Mouse (Mus musculus) heart, embryonic 14.5 days (tissue): ENCODE data around the gene Camk2g. TPM values are rescaled to one million over a fixed set of nuclear protein-coding genes. Genes with fewer than 3 reads are reported as not detected.

Source experiments
- ATAC-seq: fragments of 200-750 bp; cut with Nextera tagmentation; 2 replicates; pipeline ENCODE4 v1.8.0; 2017; ENCODE audit warnings: low read depth, moderate TSS enrichment; ENCODE audit not compliant: insufficient number of reproducible peaks, insufficient read depth, low FRiP score
- H3K27ac ChIP-seq, 2 experiments: fragments of 200-500 bp in 1 of 2; fragments of 300-500 bp in 1 of 2; sonication (generic) in 1 of 2; replicated peaks in 1 of 2; 2 replicates each; pipeline ENCODE4 v1.5.1; 2012 to 2014; ENCODE audit warnings: low read depth in 2 of 2, low read length in 2 of 2, control low read depth in 1 of 2, mild to moderate bottlenecking in 1 of 2, mixed read lengths in 1 of 2; ENCODE audit not compliant: control insufficient read depth in 1 of 2, insufficient read depth in 1 of 2
- H3K27me3 ChIP-seq: fragments of 300-500 bp; sonication (generic); 2 replicates; pipeline ENCODE4 v1.6.1; 2014; ENCODE audit warnings: mild to moderate bottlenecking, low read length, control low read depth; ENCODE audit not compliant: control insufficient read depth, insufficient read depth
- H3K36me3 ChIP-seq: fragments of 300-500 bp; sonication (generic); 2 replicates; pipeline ENCODE4 v1.6.1; 2014; ENCODE audit warnings: mild to moderate bottlenecking, control low read depth, low read length, mixed read lengths; ENCODE audit not compliant: control insufficient read depth, insufficient read depth
- H3K4me1 ChIP-seq, 2 experiments: fragments of 200-500 bp in 1 of 2; fragments of 300-500 bp in 1 of 2; sonication (generic) in 1 of 2; 2 replicates each; pipeline ENCODE4 v1.6.1; 2012 to 2014; ENCODE audit warnings: low read length in 2 of 2, control low read depth in 1 of 2, mixed read lengths in 1 of 2; ENCODE audit not compliant: control insufficient read depth in 2 of 2, insufficient read depth in 2 of 2
- H3K4me2 ChIP-seq: fragments of 300-500 bp; sonication (generic); 2 replicates; pipeline ENCODE4 v1.6.1; 2014; ENCODE audit warnings: mild to moderate bottlenecking, low read length
- H3K4me3 ChIP-seq, 2 experiments: fragments of 200-500 bp in 1 of 2; fragments of 300-500 bp in 1 of 2; sonication (generic) in 1 of 2; 2 replicates each; pipeline ENCODE4 v1.5.1; 2012 to 2014; ENCODE audit warnings: low read length in 2 of 2, mild to moderate bottlenecking in 2 of 2, control low read depth in 1 of 2, low read depth in 1 of 2, moderate library complexity in 1 of 2; ENCODE audit not compliant: control insufficient read depth in 1 of 2, insufficient read depth in 1 of 2
- H3K9ac ChIP-seq: fragments of 300-500 bp; sonication (generic); 2 replicates; pipeline ENCODE4 v1.6.1; 2014; ENCODE audit warnings: mild to moderate bottlenecking, low read length
- H3K9me3 ChIP-seq: fragments of 300-500 bp; sonication (generic); 2 replicates; pipeline ENCODE4 v1.6.1; 2016; ENCODE audit warnings: low read length, control low read depth; ENCODE audit not compliant: control insufficient read depth
- WGBS: fragments of 180-500 bp; shearing (Covaris S2); extraction: QIAGEN DNeasy Blood & Tissue Kit; methylation state at CpG from one replicate; pipeline ENCODE4 v1.1.7; 2014; 5-methylcytosine and 5-hydroxymethylcytosine counted together
- polyA plus RNA-seq: library from polyadenylated mRNA; unstranded; fragments of >200 nt; fragmentation: Nextera tagmentation; extraction: Ambion mirVana; gene quantifications from 2 replicates; pipeline ENCODE4 v1.2.1, GENCODE M21; 2014

Gene Camk2g
- polyA plus RNA-seq, 1 experiment from 2014 or later, result 64.0 TPM

GRCm38 (mm10) chr14:20806116-20806840, 12.4 kb upstream of the Camk2g start:
- WGBS, result 85% methylated on average over 14 of the region's 14 CpGs
- Histone ChIP-seq H3K27ac (no peak overlapping the region; a peak in 1 of 4 replicates), H3K36me3 (no peaks in the 10 kb centered on the region), H3K9me3 (no peaks in the 10 kb centered on the region), H3K4me2 (no peak overlapping the region), H3K4me1 (peaks cover 19 to 29% of the 10 kb centered on the region in 2 experiments), H3K9ac (no peak overlapping the region), H3K4me3 (no peak overlapping the region), H3K27me3 (no peaks in the 10 kb centered on the region)
- ATAC-seq, result no peak

- H3K27ac ChIP-seq, result peak overlapping the region; percentile 62 to 64
- H3K4me1 ChIP-seq, result peaks cover 19 to 29% of the 10 kb centered on the region in 2 experiments
- no peaks in the 10 kb centered on the region for H3K36me3 ChIP-seq
- H3K9ac ChIP-seq, result no peak overlapping the region
- H3K27me3 ChIP-seq, result no peaks in the 10 kb centered on the region
- peak; percentile 62; the same call in 1 of the 2 replicates for ATAC-seq
- H3K4me2 ChIP-seq, result 0 out of 2 replicates have a peak overlapping the region, but pooled peaks have one; percentile 3
- H3K4me3 ChIP-seq, result no peak overlapping the region
- no peaks in the 10 kb centered on the region for H3K9me3 ChIP-seq
- 25% methylated on average over 9 of the region's 9 CpGs for WGBS
Observed at GRCm38 (mm10) chr14:20804964-20805672, 11.2 kb upstream of the Camk2g start.

- Histone ChIP-seq H3K4me2 (no peak overlapping the region), H3K9me3 (no peaks in the 10 kb centered on the region), H3K9ac (no peak overlapping the region), H3K36me3 (no peaks in the 10 kb centered on the region), H3K27ac (no peak overlapping the region), H3K4me3 (no peak overlapping the region), H3K27me3 (no peaks in the 10 kb centered on the region), H3K4me1 (peaks cover 19 to 29% of the 10 kb centered on the region in 2 experiments)
- WGBS, result 45% methylated on average over 5 of the region's 5 CpGs
- no peak for ATAC-seq
Observed at GRCm38 (mm10) chr14:20804481-20804880, 10.6 kb upstream of the Camk2g start.

GRCm38 (mm10) chr14:20803606-20803938, 9.7 kb upstream of the Camk2g start:
- H3K9me3 ChIP-seq, result no peaks in the 10 kb centered on the region
- no peaks in the 10 kb centered on the region for H3K27me3 ChIP-seq
- ATAC-seq, result peak; percentile 37; the same call in 1 of the 2 replicates
- no peaks in the 10 kb centered on the region for H3K36me3 ChIP-seq
- 4% methylated on average over 7 of the region's 7 CpGs for WGBS
- H3K4me1 ChIP-seq, result peaks cover 19 to 31% of the 10 kb centered on the region in 2 experiments
- H3K4me2 ChIP-seq, result no peak overlapping the region
- H3K9ac ChIP-seq, result no peak overlapping the region
- no peak overlapping the region for H3K27ac ChIP-seq
- H3K4me3 ChIP-seq, result no peak overlapping the region

GRCm38 (mm10) chr14:20802926-20803605, 9.2 kb upstream of the Camk2g start:
- Histone ChIP-seq H3K27me3 (no peaks in the 10 kb centered on the region), H3K9me3 (no peaks in the 10 kb centered on the region), H3K36me3 (no peaks in the 10 kb centered on the region), H3K9ac (no peak overlapping the region), H3K27ac (no peak overlapping the region), H3K4me1 (peaks cover 19 to 34% of the 10 kb centered on the region in 2 experiments), H3K4me2 (no peak overlapping the region), H3K4me3 (no peak overlapping the region)
- ATAC-seq, result no peak
- WGBS, result 28% methylated on average over 2 of the region's 2 CpGs

GRCm38 (mm10) chr14:20798761-20799160, 4.9 kb upstream of the Camk2g start:
- no peaks in the 10 kb centered on the region for H3K9me3 ChIP-seq
- H3K36me3 ChIP-seq, result no peaks in the 10 kb centered on the region
- no peak overlapping the region for H3K4me3 ChIP-seq
- no peaks in the 10 kb centered on the region for H3K27me3 ChIP-seq
- H3K9ac ChIP-seq, result no peak overlapping the region
- WGBS, result 3% methylated on average over 7 of the region's 7 CpGs
- H3K4me2 ChIP-seq, result 0 out of 2 replicates have a peak overlapping the region, but pooled peaks have one; percentile 16
- 0 out of 2 replicates have a peak, but pooled peaks have one; percentile 19 for ATAC-seq
- no peak overlapping the region for H3K27ac ChIP-seq
- peaks cover 0 to 19% of the 10 kb centered on the region in 2 experiments; a peak in 2 of 4 replicates for H3K4me1 ChIP-seq

- Histone ChIP-seq H3K4me2 (0 out of 2 replicates have a peak overlapping the region, but pooled peaks have one; percentile 16), H3K36me3 (no peaks in the 10 kb centered on the region), H3K9ac (no peak overlapping the region), H3K9me3 (no peaks in the 10 kb centered on the region), H3K27me3 (no peaks in the 10 kb centered on the region), H3K27ac (no peak overlapping the region), H3K4me3 (no peak overlapping the region), H3K4me1 (peaks cover 0 to 17% of the 10 kb centered on the region in 2 experiments; a peak in 2 of 4 replicates)
- WGBS, result 82% methylated on average over 6 of the region's 6 CpGs
- no peak for ATAC-seq
Observed at GRCm38 (mm10) chr14:20798300-20798699, 4.4 kb upstream of the Camk2g start.
